Mouse (Mus musculus): ENCODE data around the gene Prrt1.

GRCm38 (mm10) chr17:34583397-34583796 lies 45.9 kb upstream of the Prrt1 start:
- TF ChIP-seq CTCF (IDR thresholded peaks at IDR 0.05; ENCODE audit: insufficient read depth, low read depth, low read length) = no peak
- TF ChIP-seq POLR2A (IDR thresholded peaks at IDR 0.05; ENCODE audit: insufficient read depth, low read depth, low read length) = no peak

Measured in olfactory bulb, adult 2 months (tissue).